Mouse (Mus musculus) limb, embryonic 14.5 days (tissue): ENCODE measurements around the gene Eprs. TPM values are rescaled to one million over a fixed set of nuclear protein-coding genes. Genes with fewer than 3 reads are reported as not detected.

Experiments
- ATAC-seq: fragments of 200-750 bp; cut with Nextera tagmentation; 2 replicates; pipeline ENCODE4 v1.8.0; 2017; ENCODE audit warnings: low read depth, moderate number of reproducible peaks, moderate TSS enrichment; ENCODE audit not compliant: low FRiP score
- DNase-seq: peaks from one replicate; pipeline ENCODE4 v3.0.0-alpha.2; 2015; ENCODE audit warnings: low spot score
- H3K27ac ChIP-seq: fragments of 300-500 bp; sonication (generic); replicated peaks from 2 replicates; pipeline ENCODE4 v1.5.1; 2014; ENCODE audit warnings: low read depth, mild to moderate bottlenecking, low read length, moderate library complexity, mixed read lengths
- H3K27me3 ChIP-seq: fragments of 300-500 bp; sonication (generic); 2 replicates; pipeline ENCODE4 v1.6.1; 2014; ENCODE audit warnings: low read length, mixed read lengths; ENCODE audit not compliant: control insufficient read depth, insufficient read depth
- H3K36me3 ChIP-seq: fragments of 300-500 bp; sonication (generic); 2 replicates; pipeline ENCODE4 v1.6.1; 2014; ENCODE audit warnings: mild to moderate bottlenecking, low read length, moderate library complexity, mixed read lengths; ENCODE audit not compliant: control insufficient read depth, insufficient read depth
- H3K4me1 ChIP-seq: fragments of 300-500 bp; sonication (generic); 2 replicates; pipeline ENCODE4 v1.6.1; 2014; ENCODE audit warnings: antibody characterized with exemption, low read length, mixed read lengths; ENCODE audit not compliant: control insufficient read depth, insufficient read depth
- H3K4me2 ChIP-seq: fragments of 300-500 bp; sonication (generic); replicated peaks from 2 replicates; pipeline ENCODE4 v1.6.1; 2014; ENCODE audit warnings: low read depth, mild to moderate bottlenecking, low read length, moderate library complexity; ENCODE audit not compliant: severe bottlenecking
- H3K4me3 ChIP-seq: fragments of 300-500 bp; sonication (generic); replicated peaks from 2 replicates; pipeline ENCODE4 v1.5.1; 2014; ENCODE audit warnings: low read length
- H3K9ac ChIP-seq: fragments of 300-500 bp; sonication (generic); 2 replicates; pipeline ENCODE4 v1.6.1; 2014; ENCODE audit warnings: mild to moderate bottlenecking, low read depth, low read length, moderate library complexity; ENCODE audit not compliant: severe bottlenecking
- H3K9me3 ChIP-seq: fragments of 300-500 bp; sonication (generic); 2 replicates; pipeline ENCODE4 v1.6.1; 2016; ENCODE audit warnings: low read length; ENCODE audit not compliant: control insufficient read depth
- POLR2A ChIP-seq: fragments of 200-500 bp; IDR thresholded peaks from 2 replicates; pipeline ENCODE4 v1.8.0; 2012; ENCODE audit warnings: inconsistent platforms, mild to moderate bottlenecking, moderate library complexity, borderline replicate concordance; ENCODE audit not compliant: insufficient read depth, insufficient read length; ENCODE audit errors: extremely low read depth
- WGBS: fragments of 180-500 bp; shearing (Covaris S2); extraction: QIAGEN DNeasy Blood & Tissue Kit; methylation state at CpG from one replicate; pipeline ENCODE4 v1.1.7; 2014; 5-methylcytosine and 5-hydroxymethylcytosine counted together
- polyA plus RNA-seq, 2 experiments: library from polyadenylated mRNA; depleted of rRNA in 1 of 2; stranded (reverse) in 1 of 2; unstranded in 1 of 2; fragments of >200 nt; fragmentation: Nextera tagmentation in 1 of 2; extraction: Ambion mirVana in 1 of 2; gene quantifications; 2 replicates each; pipeline versions ENCODE4 v1.2.1 to v1.2.3; 2012 to 2014

Gene Eprs
- polyA plus RNA-seq, 2 experiments: 50.4 to 142 TPM

DNA sequence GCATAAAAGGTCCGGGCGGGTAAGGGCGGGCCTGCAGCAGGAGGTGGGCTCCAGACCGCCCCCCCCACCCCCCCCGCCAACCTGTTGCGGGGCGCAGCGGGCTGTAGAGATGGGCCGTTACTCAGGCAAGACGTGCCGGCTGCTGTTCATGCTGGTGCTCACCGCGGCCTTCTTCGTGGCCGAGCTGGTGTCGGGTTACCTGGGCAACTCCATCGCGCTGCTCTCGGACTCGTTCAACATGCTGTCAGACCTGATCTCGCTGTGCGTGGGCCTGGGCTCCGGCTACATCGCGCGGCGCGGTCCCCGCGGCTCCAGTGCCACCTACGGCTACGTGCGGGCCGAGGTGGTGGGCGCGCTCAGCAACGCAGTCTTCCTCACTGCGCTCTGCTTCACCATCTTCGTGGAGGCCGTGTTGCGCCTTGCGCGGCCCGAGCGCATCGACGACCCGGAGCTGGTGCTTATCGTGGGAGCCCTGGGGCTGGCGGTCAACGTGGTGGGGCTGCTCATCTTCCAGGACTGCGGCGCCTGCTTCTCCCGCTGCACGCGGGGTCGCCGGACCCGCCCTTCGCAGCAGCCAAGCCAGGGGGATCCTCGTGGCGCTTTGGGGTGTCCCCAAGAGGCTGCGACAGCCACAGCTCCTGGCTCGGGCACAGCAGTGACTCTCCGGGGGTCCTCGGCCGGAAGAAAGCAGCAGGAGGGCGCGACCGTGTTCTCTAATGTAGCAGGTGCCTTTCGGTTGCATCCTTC is 92.3 kb downstream of the Eprs start:
- peaks cover 4% of the 10 kb centered on the region; the same call in 1 of the 2 replicates for H3K4me1 ChIP-seq
- no peaks in the 10 kb centered on the region for H3K36me3 ChIP-seq
- no peak overlapping the region for H3K27ac ChIP-seq
- peaks cover 31% of the 10 kb centered on the region for H3K27me3 ChIP-seq
- ATAC-seq: peak; percentile 77
- TF ChIP-seq POLR2A: no peak
- H3K4me2 ChIP-seq: peak overlapping the region; percentile 99
- H3K4me3 ChIP-seq: peak overlapping the region; percentile 53
- under 1% methylated on average over 53 of the region's 71 CpGs for WGBS
- DNase-seq: no peak
- no peaks in the 10 kb centered on the region for H3K9me3 ChIP-seq
- H3K9ac ChIP-seq: peak overlapping the region; percentile 48

GRCm38 (mm10) chr1:185456327-185456726 is 93.5 kb downstream of the Eprs start:
- DNase-seq (no peak), ATAC-seq (no peak)
- Histone ChIP-seq H3K36me3 (no peaks in the 10 kb centered on the region), H3K4me3 (no peak overlapping the region), H3K9ac (no peak overlapping the region), H3K27me3 (peaks cover 31% of the 10 kb centered on the region), H3K9me3 (no peaks in the 10 kb centered on the region), H3K4me2 (no peak overlapping the region), H3K4me1 (peaks cover 4% of the 10 kb centered on the region; the same call in 1 of the 2 replicates), H3K27ac (no peak overlapping the region)
- WGBS: 80% methylated on average over 9 of the region's 9 CpGs
- TF ChIP-seq POLR2A: no peak

GRCm38 (mm10) chr1:185460096-185460495 is 97.3 kb downstream of the Eprs start:
- no peak for TF ChIP-seq POLR2A
- peaks cover 18% of the 10 kb centered on the region for H3K27me3 ChIP-seq
- no peaks in the 10 kb centered on the region for H3K36me3 ChIP-seq
- DNase-seq: no peak
- WGBS: 84% methylated on average over 5 of the region's 5 CpGs
- H3K27ac ChIP-seq: no peak overlapping the region
- H3K9ac ChIP-seq: no peak overlapping the region
- H3K4me2 ChIP-seq: no peak overlapping the region
- no peak for ATAC-seq
- H3K4me3 ChIP-seq: no peak overlapping the region
- no peaks in the 10 kb centered on the region for H3K4me1 ChIP-seq
- H3K9me3 ChIP-seq: no peaks in the 10 kb centered on the region

- no peak for DNase-seq
- Histone ChIP-seq H3K27ac (no peak overlapping the region), H3K36me3 (no peaks in the 10 kb centered on the region), H3K4me2 (no peak overlapping the region), H3K4me3 (no peak overlapping the region), H3K9ac (no peak overlapping the region), H3K4me1 (peaks cover 4% of the 10 kb centered on the region; the same call in 1 of the 2 replicates), H3K27me3 (no peaks in the 10 kb centered on the region), H3K9me3 (no peaks in the 10 kb centered on the region)
- no peak for TF ChIP-seq POLR2A
- ATAC-seq: no peak
- 80% methylated on average over 5 of the region's 5 CpGs for WGBS
Observed at GRCm38 (mm10) chr1:185462889-185463288, 100.0 kb downstream of the Eprs start.

DNA sequence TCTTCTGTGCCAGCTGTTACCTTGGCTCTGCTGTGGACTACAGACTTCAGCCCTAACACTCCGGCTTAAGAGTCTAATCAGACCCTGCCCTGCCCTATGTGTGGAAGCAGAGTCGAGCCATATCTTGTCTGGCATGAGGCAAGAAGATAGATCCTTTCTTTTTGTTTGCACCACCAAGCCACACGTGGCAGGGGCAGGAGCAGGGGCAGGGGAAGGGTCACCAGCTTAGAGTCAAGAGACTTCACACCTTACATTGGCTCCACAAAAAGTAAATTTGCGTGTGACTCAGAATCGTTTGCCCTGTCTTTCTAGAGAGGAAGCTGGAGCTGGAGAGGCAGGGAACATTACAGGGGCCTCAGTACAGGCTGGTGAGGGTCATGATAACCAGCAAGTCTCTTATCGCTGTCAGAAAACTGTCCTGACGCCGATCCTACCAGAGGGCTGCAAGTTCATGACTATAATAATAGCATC is 106.7 kb downstream of the Eprs start:
- Histone ChIP-seq H3K4me3 (no peak overlapping the region), H3K36me3 (no peaks in the 10 kb centered on the region), H3K27ac (no peak overlapping the region), H3K27me3 (no peaks in the 10 kb centered on the region), H3K9me3 (no peaks in the 10 kb centered on the region), H3K9ac (no peak overlapping the region), H3K4me1 (peaks cover 4% of the 10 kb centered on the region; the same call in 1 of the 2 replicates), H3K4me2 (no peak overlapping the region)
- 76% methylated on average over 8 of the region's 8 CpGs for WGBS
- DNase-seq: no peak
- no peak for TF ChIP-seq POLR2A
- ATAC-seq: no peak
